Mouse (Mus musculus) heart, postnatal 25 days (tissue): ENCODE results near the gene Ms4a6b. TPM values are rescaled to one million over a fixed set of nuclear protein-coding genes. Genes with fewer than 3 reads are reported as not detected.
"Not testable (repeated sequence)": the region's sequence is repeated elsewhere in the genome, so short reads cannot be mapped to it uniquely, and the experiment has no call there.

Experiments
- DNase-seq: peaks from one replicate; pipeline ENCODE4 v3.0.0; 2022; ENCODE audit warnings: low spot score
- intact Hi-C: fragments of 180-260 bp; cut with DNase I; formaldehyde crosslinking; loops from one replicate; pipeline ENCODE4 v1.15.1; 2025
- total RNA-seq, 2 experiments: library from RNA; stranded (reverse); gene quantifications; 2 replicates each; pipeline ENCODE4 v1.2.3; 2021

The Ms4a6b gene
- 1 to 10 TPM; 5.7 to 6.1 TPM for total RNA-seq

GRCm38 (mm10) chr19:11516246-11516645 lies at the start of gene Ms4a6b:
Gene Ms4a6b (plus strand): TSS chr19:11516512.
- intact Hi-C loops, result no loop called here
- DNase-seq, result no peak

DNA sequence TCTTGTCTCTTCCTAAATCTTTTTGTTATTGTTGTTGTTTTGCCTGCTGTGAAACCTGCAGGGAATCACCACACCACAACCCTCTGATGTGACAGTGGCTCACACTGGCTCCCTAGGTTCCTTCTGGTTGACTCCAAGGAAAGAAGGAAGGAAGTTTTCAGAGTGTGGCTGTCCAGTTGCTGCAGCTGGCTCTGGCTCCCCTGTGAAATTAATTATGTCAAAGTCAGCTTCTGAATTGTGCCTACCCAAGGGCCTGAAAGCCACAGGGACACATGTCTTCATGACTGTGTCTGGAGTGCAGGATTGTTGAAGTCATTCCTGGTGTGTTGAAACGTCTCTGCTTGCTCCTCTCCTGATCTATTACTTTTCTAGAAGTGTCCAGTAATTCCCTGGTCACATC lies 48.0 kb upstream of the Ms4a6b start:
- DNase-seq, intact Hi-C loops: not testable (repeated sequence)

DNA sequence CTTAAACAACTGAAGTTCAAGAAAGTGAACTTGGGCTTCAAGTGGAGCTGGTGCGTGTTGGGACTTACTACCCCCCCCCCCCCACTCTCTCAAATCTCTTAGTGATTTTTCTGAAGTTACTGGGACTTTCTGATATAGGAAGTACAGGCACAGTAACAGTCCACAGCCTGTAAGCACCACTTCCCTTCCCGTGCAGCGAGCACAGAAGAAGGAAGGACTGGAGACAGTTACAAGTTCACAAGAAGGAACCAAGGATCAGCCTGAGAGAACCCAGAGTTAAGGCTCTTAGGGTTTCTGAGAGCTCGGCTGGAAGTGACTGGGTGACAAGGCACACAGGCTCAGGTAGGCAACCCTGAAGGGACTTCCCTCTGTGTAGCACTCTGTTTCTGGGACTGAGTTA lies 47.1 kb upstream of the Ms4a6b start, which contains the start of gene Ms4a6c:
Gene Ms4a6c (plus strand): TSS at position 152 of the 400 bp plus-strand sequence.
- intact Hi-C loops, DNase-seq: not testable (repeated sequence)

DNA sequence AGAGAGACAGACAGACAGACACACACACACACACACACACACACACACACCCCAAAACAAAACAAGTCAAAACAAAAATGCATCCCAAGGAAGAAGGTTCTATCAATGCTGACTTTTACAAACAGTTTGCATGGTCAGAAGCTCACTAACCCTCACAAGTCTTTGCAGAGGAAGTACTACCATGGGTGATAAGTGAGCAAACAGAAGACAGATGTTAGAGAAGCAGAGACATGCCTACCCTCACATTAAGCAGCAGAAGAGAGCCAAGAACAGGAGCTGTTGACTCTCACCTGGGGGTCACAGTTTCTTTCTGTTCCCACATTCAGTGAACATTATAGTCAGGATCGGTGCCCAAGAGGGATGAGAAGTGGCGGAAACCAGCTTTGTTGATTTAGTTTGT lies 36.6 kb upstream of the Ms4a6b start:
- intact Hi-C loops, result no loop called here
- no peak for DNase-seq

- DNase-seq, result no peak
- intact Hi-C loops, result no loop called here
These were observed 33.6 kb upstream of the Ms4a6b start for GRCm38 (mm10) chr19:11482684-11483083.

DNA sequence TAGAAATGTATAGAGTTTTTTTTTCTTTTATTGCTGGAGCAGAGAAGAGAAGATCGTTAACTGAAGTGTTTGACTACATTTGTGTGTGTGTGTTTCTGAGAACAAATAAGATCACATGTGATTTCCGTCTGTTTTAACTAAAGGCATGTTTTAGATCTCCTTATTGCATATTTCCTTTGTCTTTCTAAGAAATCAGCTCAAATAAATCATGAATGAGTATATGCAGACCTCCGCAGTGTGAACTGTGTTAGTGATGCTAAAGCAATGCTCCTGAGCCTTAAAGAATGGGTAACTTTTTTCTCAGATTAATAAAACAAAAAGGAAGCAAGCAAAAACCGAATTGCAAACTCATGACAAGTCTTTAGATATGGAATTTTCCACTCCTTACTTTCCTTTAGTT lies 32.4 kb upstream of the Ms4a6b start:
- intact Hi-C loops, result no loop called here
- DNase-seq, result no peak

DNA sequence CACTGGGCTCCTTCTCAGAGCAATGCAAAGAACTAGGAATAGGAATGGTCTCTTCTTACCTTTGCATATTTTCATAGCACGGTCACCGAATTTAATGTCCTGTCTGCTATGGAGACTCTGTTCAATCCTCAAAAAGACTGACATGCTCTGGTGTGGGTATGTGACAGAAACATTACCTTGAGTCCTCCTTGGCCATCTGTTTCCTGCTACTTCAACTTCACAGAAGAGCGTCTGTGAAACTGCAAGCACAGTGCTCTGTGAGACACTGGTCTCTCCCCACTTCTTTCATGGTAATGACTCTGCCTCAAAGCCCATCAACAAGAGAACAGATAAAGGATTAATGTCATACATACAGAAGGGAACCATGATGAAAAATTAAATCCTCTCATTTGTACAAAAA lies 31.9 kb upstream of the Ms4a6b start:
- intact Hi-C loops, result no loop called here

DNA sequence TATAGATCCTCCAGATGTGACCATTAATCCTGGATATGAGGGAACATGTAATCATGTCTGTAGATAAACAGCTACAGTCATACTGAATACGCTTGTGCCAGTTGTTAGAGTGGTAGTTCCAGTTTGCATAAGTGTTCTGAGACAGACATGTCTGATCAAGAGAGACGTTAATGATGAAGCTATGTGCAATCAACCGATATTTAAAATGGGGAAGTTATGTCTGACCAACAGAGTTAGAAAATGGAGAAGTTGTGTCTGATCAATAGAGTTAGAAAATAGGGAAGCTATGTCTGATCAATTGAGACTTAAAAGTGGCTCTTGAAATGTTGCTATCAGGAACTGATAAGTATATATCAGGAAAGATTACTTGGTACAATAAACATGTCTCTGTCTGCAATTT lies 31.0 kb upstream of the Ms4a6b start:
- intact Hi-C loops, result no loop called here
- DNase-seq, result no peak

More for the DNA sequence above, 31.9 kb upstream of the Ms4a6b start:
- DNase-seq, result no peak

GRCm38 (mm10) chr19:11485746-11486145 lies 30.6 kb upstream of the Ms4a6b start, which contains the start of gene Gm8369:
Gene Gm8369 (plus strand): TSS chr19:11485938.
- DNase-seq, result no peak
- intact Hi-C loops, result no loop called here

DNA sequence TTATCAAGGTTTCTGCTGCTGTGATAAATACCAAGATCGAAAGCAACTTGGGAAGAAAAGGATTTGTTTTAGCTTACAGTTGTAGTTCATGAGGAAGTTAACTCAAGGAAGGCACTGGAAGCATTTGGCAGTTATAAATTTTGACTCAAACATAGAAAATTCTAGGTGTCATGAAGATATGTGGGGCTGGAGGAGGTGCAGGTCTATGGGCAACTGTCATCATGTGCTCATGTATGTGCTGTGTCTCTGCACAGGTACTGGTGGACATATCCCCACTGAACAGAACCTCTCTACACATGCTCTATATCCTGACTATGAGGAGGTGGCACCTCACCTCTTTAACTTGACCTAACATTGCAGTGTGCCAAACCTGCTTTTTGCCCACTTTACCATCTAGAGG lies 29.7 kb upstream of the Ms4a6b start:
- no peak for DNase-seq
- intact Hi-C loops, result no loop called here

- no peak for DNase-seq
- intact Hi-C loops, result no loop called here
These were observed 24.7 kb upstream of the Ms4a6b start for GRCm38 (mm10) chr19:11491406-11492189.

DNA sequence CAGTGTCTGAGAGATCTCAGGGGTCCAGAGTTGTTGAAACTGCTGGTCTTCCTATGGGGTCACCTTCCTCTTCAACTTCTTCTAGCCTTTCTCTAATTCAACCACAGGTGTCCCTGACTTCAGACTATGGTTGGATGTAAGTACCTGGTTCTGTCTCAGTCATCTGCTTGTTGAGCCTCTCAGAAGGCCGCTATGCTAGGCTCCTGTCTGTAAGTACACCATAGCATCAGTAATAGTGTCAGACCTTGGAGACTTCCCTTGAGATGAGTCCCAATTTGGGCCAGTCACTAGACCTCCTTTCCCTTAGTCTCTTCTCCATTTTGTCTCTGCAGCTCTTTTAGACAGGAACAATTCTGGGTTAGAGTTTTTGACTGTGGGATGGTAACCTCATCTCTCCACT lies 23.6 kb upstream of the Ms4a6b start:
- DNase-seq, result no peak
- intact Hi-C loops, result no loop called here

DNA sequence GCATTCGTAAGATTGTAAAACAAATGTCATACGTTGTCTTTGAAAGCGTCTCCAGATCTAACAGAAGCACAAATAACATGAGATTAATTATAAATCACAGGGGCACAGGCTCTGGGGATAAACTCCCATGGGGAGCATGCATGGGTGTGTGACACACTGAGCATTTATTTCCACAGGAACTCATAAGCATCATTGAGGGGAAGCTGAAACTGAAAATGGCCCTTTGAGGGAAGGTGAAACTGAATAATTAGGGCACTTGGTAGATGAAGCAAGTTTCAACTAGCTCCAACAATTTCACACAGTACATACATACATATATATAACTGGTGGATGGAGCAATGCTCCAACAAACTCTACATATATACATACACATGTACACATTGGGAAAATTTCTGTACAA lies 21.8 kb upstream of the Ms4a6b start:
- intact Hi-C loops, result no loop called here
- no peak for DNase-seq

DNA sequence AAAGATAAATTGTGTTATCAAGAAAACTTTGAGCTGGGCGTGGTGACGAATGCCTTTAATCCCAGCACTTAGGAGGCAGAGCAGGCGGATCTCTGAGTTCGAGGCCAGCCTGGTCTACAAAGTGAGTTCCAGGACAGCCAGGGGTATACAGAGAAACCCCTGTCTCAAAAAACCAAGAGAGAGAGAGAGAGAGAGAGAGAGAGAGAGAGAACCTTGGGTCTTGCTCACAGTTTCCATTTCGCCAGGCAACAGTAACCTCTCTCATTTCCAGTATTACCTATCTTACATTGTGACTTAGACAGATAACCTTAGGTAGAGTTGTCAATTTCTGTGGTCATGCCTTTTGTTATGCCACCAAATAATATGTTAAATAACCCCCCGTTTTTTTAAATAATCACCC lies 20.0 kb upstream of the Ms4a6b start:
- no peak for DNase-seq
- intact Hi-C loops, result no loop called here

DNA sequence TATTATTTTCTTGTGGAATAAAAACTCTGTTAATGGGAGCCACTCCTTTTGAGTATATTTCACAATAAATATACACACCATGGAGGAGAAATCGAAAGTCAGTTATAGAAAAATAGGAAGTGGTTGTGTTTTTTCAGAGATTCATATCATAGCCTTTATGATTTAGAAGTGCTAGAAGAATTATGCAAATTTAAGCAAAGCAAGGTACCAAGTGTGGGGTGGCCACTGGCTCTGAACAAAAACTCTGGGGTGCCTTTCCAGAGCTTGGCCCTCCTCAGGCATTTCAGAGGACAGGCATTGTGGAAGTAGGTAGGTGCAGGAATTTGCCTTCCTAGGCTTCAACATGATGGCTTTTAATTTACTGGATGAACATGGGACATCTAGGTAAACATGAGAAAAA lies 19.0 kb upstream of the Ms4a6b start:
- DNase-seq, intact Hi-C loops: not testable (repeated sequence)

- DNase-seq, result no peak
- intact Hi-C loops, result no loop called here
These were observed 15.5 kb upstream of the Ms4a6b start for GRCm38 (mm10) chr19:11500796-11501195.

GRCm38 (mm10) chr19:11501326-11501725 lies 15.0 kb upstream of the Ms4a6b start:
- DNase-seq, result no peak
- intact Hi-C loops, result no loop called here

GRCm38 (mm10) chr19:11504857-11505256 lies 11.5 kb upstream of the Ms4a6b start:
- no peak for DNase-seq
- intact Hi-C loops, result no loop called here

GRCm38 (mm10) chr19:11513458-11513857 lies 2.9 kb upstream of the Ms4a6b start:
- DNase-seq, result peak; percentile 9
- intact Hi-C loops, result no loop called here

DNA sequence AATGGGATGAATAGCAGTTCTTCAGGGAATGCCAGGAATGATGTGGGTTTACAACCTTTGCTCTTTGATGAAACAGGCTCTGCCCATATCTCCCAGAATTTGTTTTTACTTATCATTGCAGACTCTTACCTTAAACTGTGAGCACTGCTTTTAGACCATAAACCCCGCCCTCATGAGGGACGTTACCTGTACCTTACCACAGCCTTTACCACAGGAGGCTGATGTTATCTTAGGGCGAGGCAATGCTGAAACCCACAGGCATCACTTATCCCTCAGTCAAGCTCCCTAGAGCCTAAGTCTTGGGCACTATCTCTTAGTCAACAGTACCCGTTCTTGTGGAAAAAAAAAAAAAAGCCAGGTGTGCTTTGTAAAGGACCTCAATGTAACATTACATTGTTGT lies 533 bp downstream of the Ms4a6b start:
- intact Hi-C loops, result no loop called here

GRCm38 (mm10) chr19:11517373-11517772 lies 1.1 kb downstream of the Ms4a6b start:
- peak; percentile 6 for DNase-seq
- intact Hi-C loops, result not testable (repeated sequence)

More for the DNA sequence above, 533 bp downstream of the Ms4a6b start:
- DNase-seq, result no peak

- DNase-seq, intact Hi-C loops: not testable (repeated sequence)
These were observed 2.0 kb downstream of the Ms4a6b start for GRCm38 (mm10) chr19:11518356-11518755.
